Mouse (Mus musculus): ENCODE data around the gene Cdc37l1.

Gene Cdc37l1

GRCm38 (mm10) chr19:29046961-29047333, 56.8 kb downstream of the Cdc37l1 start:
- DNase-seq (ENCODE audit: low spot score in 2 of 2), result no peak

- peak; percentile 80 to 82 for DNase-seq (ENCODE audit: low spot score in 2 of 2)
Observed at GRCm38 (mm10) chr19:29047334-29048170, 57.4 kb downstream of the Cdc37l1 start, which contains the start of gene Ak3. Gene Ak3, minus strand, starts transcription at chr19:29047961.

- DNase-seq (ENCODE audit: low spot score in 2 of 2), result no peak
Observed at GRCm38 (mm10) chr19:29049401-29050075, 59.4 kb downstream of the Cdc37l1 start.

- no peak for DNase-seq (ENCODE audit: low spot score in 2 of 2)
Observed at GRCm38 (mm10) chr19:29050186-29050980, 60.2 kb downstream of the Cdc37l1 start.

- no peak for DNase-seq (ENCODE audit: low spot score in 2 of 2)
Observed at GRCm38 (mm10) chr19:29052786-29053185, 62.6 kb downstream of the Cdc37l1 start.

- no peak for DNase-seq (ENCODE audit: low spot score in 2 of 2)
Observed at GRCm38 (mm10) chr19:29054594-29054993, 64.4 kb downstream of the Cdc37l1 start.

GRCm38 (mm10) chr19:29055469-29055868, 65.3 kb downstream of the Cdc37l1 start:
- no peak for DNase-seq (ENCODE audit: low spot score in 2 of 2)

- no peak for DNase-seq (ENCODE audit: low spot score in 2 of 2)
Observed at GRCm38 (mm10) chr19:29058741-29059140, 68.6 kb downstream of the Cdc37l1 start.

- no peak for DNase-seq (ENCODE audit: low spot score in 2 of 2)
Observed at GRCm38 (mm10) chr19:29059688-29060087, 69.5 kb downstream of the Cdc37l1 start.

GRCm38 (mm10) chr19:29060299-29060698, 70.1 kb downstream of the Cdc37l1 start:
- DNase-seq (ENCODE audit: low spot score in 2 of 2), result no peak

GRCm38 (mm10) chr19:29063009-29063408, 72.9 kb downstream of the Cdc37l1 start:
- no peak for DNase-seq (ENCODE audit: low spot score in 2 of 2)

- DNase-seq (ENCODE audit: low spot score in 2 of 2), result peak; percentile 90 to 93
Observed at GRCm38 (mm10) chr19:29063577-29064363, 73.6 kb downstream of the Cdc37l1 start.

- DNase-seq (ENCODE audit: low spot score in 2 of 2), result no peak
Observed at GRCm38 (mm10) chr19:29064451-29065102, 74.4 kb downstream of the Cdc37l1 start.

GRCm38 (mm10) chr19:29066981-29067471, 76.9 kb downstream of the Cdc37l1 start:
- peak; percentile 45 to 48 for DNase-seq (ENCODE audit: low spot score in 2 of 2)

GRCm38 (mm10) chr19:29069195-29069594, 79.0 kb downstream of the Cdc37l1 start:
- no peak for DNase-seq (ENCODE audit: low spot score in 2 of 2)

GRCm38 (mm10) chr19:29074802-29075201, 84.7 kb downstream of the Cdc37l1 start:
- DNase-seq (ENCODE audit: low spot score in 2 of 2), result peak in 1 of 2 experiments; percentile 62

Measured in right cerebral cortex, postnatal 10 days (tissue).